Mouse (Mus musculus) lung, postnatal 0 days (tissue): ENCODE data around the gene Ntrk1.

Source experiments
- CTCF ChIP-seq: IDR thresholded peaks from 2 replicates; pipeline ENCODE4 v1.5.1; 2016; ENCODE audit warnings: antibody characterized with exemption, mild to moderate bottlenecking
- EP300 ChIP-seq: IDR thresholded peaks from 2 replicates; pipeline ENCODE4 v1.6.1; 2016; ENCODE audit warnings: antibody characterized with exemption, mild to moderate bottlenecking, control low read depth

DNA sequence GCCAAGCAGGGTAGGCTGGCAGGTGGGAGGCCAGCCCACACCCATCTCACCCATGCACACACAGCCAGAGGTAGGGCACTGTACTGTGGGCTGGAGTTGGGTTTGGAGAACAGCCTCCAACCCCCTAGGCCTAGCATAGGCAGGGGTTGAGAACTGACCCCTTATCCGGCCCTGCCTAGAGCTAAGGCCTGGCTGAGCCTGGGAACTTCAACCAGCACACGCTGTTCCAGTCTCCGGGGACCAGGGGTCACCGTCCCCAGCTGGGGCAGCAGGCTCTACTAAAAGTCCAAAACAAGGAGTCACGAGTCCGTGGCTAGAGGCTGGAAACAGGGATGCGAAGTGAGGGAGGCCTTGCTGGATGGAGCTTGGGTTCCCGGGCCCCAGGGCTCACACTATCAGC, 27.2 kb downstream of the Ntrk1 start:
- TF ChIP-seq CTCF (no peak), EP300 (no peak)
